Mouse (Mus musculus): ENCODE measurements around the gene Grin3b. TPM values are rescaled to one million over a fixed set of nuclear protein-coding genes. Genes with fewer than 3 reads are reported as not detected.

Gene Grin3b
- polyA plus RNA-seq, 2 experiments from 2014 or later, result 0.58 TPM; not detected in 1

- ATAC-seq, result no peak
Measured at GRCm38 (mm10) chr10:79968181-79968580, 2.3 kb upstream of the Grin3b start.

DNA sequence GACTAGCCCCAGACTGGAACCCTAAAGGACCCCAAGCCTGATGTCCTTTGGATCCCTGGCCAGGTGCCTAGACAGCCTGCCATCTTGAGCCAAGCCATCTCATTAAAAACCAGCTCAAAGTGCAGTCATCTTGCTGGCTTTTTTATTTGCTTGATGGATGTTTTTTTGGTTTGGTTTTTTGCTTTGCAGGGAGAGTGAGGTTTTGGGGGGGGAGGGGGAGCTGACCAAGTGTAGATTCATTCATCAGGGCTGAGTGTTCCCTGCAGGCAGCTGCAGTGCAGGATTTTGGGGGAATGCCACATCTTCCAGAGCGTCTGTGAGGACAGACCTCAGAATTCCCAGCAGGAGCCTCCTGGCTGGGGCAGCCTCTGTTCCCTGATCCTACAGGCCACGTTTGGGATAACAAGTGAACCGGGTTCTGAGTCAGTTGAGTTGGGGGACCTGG, 1.4 kb upstream of the Grin3b start:
- ATAC-seq, result no peak

DNA sequence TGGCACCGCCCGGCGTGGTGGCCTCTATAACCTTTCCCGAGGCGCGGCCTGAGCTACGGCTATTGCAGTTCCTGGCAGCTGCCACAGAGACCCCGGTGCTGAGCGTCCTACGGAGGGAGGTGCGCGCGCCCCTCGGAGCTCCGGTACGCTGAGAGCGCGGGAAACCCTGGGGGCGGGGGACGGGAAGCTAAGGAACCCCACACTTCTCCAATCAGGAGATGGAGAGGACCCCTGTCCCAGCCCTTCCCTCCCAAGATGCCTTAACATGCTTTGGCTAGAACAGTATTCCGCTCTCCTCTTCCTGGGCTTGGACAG, 625 bp downstream of the Grin3b start:
- no peak for ATAC-seq

DNA sequence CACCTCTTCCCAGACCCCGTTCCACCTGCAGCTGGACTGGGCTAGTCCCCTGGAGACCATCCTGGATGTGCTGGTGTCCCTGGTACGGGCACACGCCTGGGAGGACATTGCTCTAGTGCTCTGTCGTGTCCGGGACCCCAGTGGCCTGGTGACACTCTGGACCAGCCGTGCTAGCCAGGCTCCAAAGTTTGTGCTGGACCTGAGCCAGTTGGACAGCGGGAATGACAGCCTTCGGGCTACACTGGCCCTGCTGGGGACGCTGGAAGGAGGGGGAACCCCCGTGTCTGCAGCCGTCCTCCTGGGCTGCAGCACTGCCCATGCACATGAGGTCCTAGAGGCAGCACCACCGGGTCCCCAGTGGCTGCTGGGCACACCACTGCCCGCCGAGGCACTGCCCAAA, 2.3 kb downstream of the Grin3b start:
- no peak for ATAC-seq

- no peak for ATAC-seq
Measured at GRCm38 (mm10) chr10:79974087-79974486, 3.6 kb downstream of the Grin3b start.

DNA sequence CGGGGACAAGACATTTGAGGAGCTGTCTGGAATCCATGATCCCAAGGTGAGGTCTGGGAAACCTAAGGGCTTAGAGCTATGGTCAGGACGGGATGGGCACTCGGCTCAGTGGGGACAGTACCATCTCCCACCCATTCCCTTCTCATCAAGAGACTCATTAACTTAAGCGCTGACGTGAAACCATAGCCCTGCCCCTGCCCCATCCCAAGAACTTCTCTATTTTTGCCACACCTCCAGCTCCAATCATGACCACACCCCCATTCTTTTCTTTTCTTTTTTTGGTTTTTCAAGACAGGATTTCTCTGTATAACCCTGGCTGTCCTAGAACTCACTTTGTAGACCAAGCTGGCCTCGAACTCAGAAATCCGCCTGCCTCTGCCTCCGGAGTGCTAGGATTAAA, 4.2 kb downstream of the Grin3b start:
- ATAC-seq, result no peak

DNA sequence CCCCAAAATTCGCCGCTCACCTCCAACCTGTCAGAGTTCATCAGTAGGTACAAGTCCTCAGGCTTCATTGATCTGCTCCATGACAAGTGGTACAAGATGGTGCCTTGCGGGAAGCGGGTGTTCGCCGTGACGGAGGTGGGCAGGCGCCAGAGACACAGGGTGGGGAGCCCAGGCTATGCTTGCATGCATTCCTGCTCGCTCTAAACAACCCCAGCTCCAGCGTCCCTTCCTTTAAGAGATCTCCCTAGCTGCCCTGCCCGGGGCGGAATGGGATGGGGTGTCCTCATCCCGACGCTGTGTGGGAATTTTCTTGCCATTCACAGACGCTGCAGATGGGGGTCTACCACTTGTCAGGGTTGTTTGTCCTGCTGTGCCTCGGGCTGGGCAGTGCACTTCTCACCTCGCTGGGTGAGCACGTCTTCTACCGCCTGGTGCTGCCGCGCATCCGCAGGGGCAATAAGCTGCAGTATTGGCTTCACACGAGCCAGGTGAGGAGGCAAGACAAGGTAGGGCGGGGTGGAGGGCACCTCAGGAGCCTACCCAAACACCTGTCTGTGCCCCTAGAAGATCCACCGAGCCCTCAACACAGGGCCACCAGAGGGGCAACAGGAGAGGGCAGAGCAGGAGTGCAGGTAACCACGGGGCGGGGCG, 5.7 kb downstream of the Grin3b start:
- ATAC-seq, result no peak

GRCm38 (mm10) chr10:79976722-79977107, 6.2 kb downstream of the Grin3b start:
- ATAC-seq, result no peak

DNA sequence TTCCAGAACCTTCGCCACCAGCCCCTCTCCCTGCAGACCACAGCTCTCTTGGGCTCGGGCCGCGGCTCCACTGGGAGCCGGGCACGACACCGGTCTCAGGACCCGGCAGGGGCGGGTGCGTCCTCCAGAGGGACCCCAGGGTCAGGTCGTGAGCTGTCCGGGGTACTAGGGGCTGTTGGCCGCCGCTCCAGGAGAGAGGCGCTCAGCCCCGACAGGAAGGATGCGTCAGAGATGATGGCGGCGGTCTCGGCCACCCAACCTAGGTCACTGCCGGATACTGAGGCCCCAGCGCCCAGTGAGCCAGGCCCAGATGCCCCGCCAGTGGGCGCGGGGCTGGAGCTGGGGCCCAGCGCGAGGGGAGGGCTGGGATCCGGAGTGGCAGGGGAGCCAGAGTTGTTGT, 6.8 kb downstream of the Grin3b start:
- ATAC-seq, result no peak

DNA sequence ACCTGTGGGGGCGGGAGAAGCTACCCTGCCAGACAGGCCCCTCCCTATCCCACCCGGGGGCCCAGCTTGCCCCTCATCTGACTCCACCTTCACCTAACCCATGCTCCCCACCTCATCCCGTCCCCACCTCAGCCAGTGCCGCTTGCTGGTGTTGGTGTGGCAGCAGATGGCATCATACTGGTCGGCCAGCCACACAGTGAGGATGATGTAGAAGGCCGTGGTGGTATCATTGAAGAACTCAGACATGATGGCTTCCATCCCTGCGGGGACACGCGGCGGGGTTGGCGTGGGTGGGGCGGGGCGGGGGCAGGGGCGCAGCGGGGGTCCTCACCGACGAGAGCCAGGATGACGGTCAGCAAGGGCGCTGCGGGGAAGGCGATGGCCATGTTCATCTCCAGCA, 7.5 kb downstream of the Grin3b start:
- no peak for ATAC-seq

GRCm38 (mm10) chr10:79979401-79980155, 9.1 kb downstream of the Grin3b start:
- no peak for ATAC-seq

GRCm38 (mm10) chr10:79983205-79983604, 12.7 kb downstream of the Grin3b start:
- no peak for ATAC-seq

GRCm38 (mm10) chr10:79983670-79984069, 13.2 kb downstream of the Grin3b start:
- no peak for ATAC-seq

DNA sequence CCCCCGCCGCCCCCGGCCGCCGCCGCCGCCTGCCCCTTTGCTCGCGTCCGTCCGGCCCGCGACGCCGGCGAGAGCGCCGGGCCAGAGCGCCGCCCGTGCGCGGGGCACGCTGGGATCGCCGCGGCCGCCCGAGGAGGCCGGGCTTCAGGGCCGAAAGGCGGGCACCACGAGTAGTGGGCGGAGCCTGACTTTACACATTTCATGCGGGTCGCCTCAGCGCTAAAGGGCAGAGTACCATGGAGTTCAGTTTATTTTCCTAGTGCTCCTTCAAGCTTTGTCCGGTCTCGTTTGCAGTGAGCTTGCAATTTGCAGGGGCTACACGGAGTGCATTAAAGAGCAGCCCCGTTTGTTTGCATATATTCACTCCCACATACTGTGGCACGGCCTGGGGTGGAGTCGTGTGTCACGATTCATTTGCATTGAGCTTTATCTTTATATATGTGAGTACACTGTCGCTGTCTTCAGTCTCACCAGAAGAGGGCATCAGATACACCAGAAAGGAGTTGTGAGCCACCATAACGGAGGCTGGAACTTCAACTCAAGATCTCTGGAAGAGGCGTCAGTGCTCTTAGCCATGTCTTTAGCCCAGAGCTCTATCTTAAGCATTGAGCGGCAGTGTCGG, 13.8 kb downstream of the Grin3b start, which contains the start of gene Tmem259:
Tmem259 (minus strand) TSS at position 136 of the 622 bp plus-strand sequence.
- peak; percentile 67 for ATAC-seq

DNA sequence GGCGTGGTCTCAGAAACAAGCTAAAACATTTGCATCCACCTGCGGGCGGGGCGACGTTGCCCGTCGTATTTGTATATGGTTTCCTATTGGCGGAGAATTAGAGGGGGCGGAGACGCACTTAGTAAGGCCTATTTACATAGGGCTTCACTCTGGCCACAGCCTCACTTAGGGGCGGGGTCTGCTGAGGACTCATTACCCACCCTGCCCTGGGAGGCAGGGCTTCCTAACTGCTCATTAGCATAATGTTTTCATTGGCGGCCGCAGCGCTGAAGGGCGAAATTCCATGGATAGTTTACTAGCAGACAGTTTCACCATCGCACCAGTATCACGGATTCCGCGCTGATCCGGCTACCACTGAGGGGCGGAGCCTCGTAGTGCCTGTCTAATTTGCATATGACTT, 14.4 kb downstream of the Grin3b start:
- ATAC-seq, result peak; percentile 78

- peak; percentile 18 for ATAC-seq
Measured at GRCm38 (mm10) chr10:79985334-79986231, 15.1 kb downstream of the Grin3b start.

DNA sequence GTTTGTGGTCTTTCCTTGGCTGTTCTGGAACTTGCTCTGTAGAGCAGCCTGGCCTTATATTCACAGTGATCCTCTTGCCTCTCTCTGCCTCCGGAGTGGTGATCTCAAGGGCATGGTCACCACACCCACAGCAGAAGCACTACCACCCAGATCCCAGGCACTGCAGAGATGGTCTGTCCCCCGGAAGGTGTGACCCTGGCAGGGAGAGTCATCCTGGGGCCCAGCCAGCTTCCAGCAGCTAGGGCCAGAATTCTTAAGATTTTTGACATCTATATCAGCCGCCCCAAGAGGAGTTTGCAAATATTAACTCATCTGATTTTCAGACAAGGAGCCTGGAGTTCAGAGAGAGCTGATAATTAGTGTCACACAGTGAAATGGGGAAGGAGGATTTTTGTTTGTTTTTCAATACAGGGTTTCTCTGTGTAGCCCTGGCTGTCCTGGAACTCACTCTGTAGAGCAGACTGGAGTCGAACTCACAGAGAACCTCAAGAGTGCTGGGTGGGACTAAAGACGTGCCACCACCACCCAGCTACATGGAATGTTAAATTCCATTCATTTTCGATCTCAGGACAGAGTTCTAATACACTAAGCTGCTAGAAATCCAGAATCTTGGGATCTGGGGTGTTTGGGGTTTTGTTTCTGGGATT, 15.8 kb downstream of the Grin3b start:
- no peak for ATAC-seq

GRCm38 (mm10) chr10:79986963-79987362, 16.4 kb downstream of the Grin3b start:
- ATAC-seq, result peak; percentile 18

- no peak for ATAC-seq
Measured at GRCm38 (mm10) chr10:79987771-79988505, 17.4 kb downstream of the Grin3b start.

- ATAC-seq, result peak; percentile 7
Measured at GRCm38 (mm10) chr10:79988506-79989271, 18.2 kb downstream of the Grin3b start, which contains the start of gene Cnn2. TSS of gene Cnn2 (plus strand) at chr10:79988584.
